Mouse (Mus musculus): ENCODE measurements around the gene Hal. TPM values are rescaled to one million over a fixed set of nuclear protein-coding genes. Genes with fewer than 3 reads are reported as not detected.
A peak's percentile ranks its signal among the peaks of the same experiment; 100 is the strongest.

Gene Hal
- polyA plus RNA-seq, 1 experiment from 2014 or later = not detected

DNA sequence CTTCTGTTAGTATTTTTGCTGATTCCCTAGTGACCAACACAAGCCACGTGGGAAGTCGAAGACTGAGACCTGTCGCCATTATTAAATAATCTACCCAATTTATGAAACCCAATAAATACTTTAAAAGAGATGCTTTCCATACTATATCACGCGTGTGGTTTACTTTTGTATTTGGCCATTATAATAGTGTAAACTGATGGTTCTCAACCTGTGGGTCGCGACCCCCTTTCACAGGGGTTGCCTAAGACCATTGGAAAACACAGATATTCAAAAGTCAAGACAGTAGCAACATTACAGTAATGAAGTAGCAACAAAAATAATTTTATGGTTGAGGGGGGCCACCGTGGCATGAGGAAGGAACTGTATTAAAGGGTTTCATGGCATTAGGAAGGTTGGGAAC, 30.6 kb downstream of the Hal start:
- H3K4me3 ChIP-seq = no peak overlapping the region
- WGBS = 92% methylated on average over 8 of the region's 8 CpGs
- no peaks in the 10 kb centered on the region for H3K9me3 ChIP-seq
- no peak overlapping the region for H3K4me2 ChIP-seq
- no peaks in the 10 kb centered on the region for H3K4me1 ChIP-seq (replicated peaks)
- no peaks in the 10 kb centered on the region for H3K36me3 ChIP-seq
- no peak for ATAC-seq (ENCODE audit: low read depth)
- H3K27me3 ChIP-seq = no peaks in the 10 kb centered on the region
- H3K9ac ChIP-seq = no peak overlapping the region
- H3K27ac ChIP-seq (replicated peaks) = no peak overlapping the region

DNA sequence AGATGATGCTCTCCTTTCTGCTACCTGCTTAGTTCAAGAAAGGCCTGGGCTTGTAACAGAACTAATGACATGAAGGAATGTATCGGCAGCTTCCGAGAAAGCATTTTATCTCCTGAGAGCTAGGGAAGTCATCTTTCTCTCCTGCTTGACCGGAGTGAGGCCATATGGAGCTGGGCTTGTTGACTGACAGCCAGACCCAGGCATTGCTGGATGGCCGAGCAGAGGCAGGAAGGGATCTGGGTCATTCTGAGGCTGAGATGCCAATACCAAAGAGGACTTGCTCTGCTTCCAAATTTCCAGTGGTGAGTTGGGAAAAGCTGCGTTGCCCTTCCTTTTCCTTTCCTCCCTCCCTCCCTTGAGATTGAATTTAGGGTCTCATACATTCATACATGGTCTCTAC, 31.2 kb downstream of the Hal start:
- no peak overlapping the region for H3K4me3 ChIP-seq
- H3K4me1 ChIP-seq (replicated peaks) = no peaks in the 10 kb centered on the region
- H3K27ac ChIP-seq (replicated peaks) = no peak overlapping the region
- WGBS = 90% methylated on average over 5 of the region's 5 CpGs
- ATAC-seq (ENCODE audit: low read depth) = no peak
- H3K9me3 ChIP-seq = no peaks in the 10 kb centered on the region
- no peak overlapping the region for H3K4me2 ChIP-seq
- H3K9ac ChIP-seq = no peak overlapping the region
- no peaks in the 10 kb centered on the region for H3K27me3 ChIP-seq
- H3K36me3 ChIP-seq = no peaks in the 10 kb centered on the region

DNA sequence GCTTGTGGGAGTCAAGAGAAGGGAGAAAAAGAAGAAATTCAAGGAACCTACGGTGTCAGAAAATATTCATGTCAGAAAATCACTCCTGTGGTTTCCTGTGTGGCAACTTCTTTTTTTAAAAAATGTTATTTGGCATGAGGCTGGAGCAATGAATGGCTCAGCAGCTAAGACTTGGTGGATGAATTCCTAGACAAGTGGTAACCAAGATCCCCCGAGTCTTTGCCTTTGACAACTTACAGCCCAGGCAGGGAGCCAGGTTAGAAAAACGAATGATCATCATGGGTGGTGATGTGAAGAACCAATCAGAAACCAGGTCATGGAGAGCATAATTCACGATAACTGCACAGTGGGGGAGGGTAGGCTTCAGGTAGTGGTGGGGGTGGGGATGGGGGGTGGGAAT, 32.4 kb downstream of the Hal start:
- H3K9me3 ChIP-seq = no peaks in the 10 kb centered on the region
- H3K4me3 ChIP-seq = no peak overlapping the region
- ATAC-seq (ENCODE audit: low read depth) = no peak
- no peaks in the 10 kb centered on the region for H3K36me3 ChIP-seq
- H3K27me3 ChIP-seq = no peaks in the 10 kb centered on the region
- H3K4me2 ChIP-seq = no peak overlapping the region
- no peaks in the 10 kb centered on the region for H3K4me1 ChIP-seq (replicated peaks)
- no peak overlapping the region for H3K9ac ChIP-seq
- 70% methylated on average over 4 of the region's 4 CpGs for WGBS
- H3K27ac ChIP-seq (replicated peaks) = no peak overlapping the region

DNA sequence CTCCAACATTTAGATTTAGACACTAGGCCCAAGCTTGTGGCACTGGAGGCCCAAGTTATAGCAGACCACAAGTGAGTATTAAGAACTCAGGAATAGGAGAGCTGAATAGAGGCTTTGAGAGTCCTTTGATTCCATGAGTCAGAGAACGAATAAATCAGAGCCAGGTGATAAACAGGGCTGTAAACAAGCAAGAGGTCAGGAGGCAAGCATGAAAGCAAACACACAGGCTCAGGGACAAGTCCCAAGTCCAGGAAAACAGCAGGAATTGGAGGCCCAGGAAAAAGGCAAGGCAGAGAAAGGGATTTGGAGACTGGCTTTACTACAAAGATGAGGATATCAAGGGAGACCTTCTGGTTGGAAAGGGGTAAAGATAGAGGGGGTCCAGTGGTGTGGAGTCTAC, 36.8 kb downstream of the Hal start:
- H3K27ac ChIP-seq (replicated peaks) = no peak overlapping the region
- H3K9me3 ChIP-seq = peaks cover 6% of the 10 kb centered on the region; the same call in 1 of the 2 replicates
- H3K4me2 ChIP-seq = no peak overlapping the region
- H3K27me3 ChIP-seq = no peaks in the 10 kb centered on the region
- no peak overlapping the region for H3K4me3 ChIP-seq
- WGBS = 71% methylated on average over 1 of the region's 1 CpGs
- ATAC-seq (ENCODE audit: low read depth) = no peak
- no peaks in the 10 kb centered on the region for H3K4me1 ChIP-seq (replicated peaks)
- H3K36me3 ChIP-seq = no peaks in the 10 kb centered on the region
- H3K9ac ChIP-seq = no peak overlapping the region

DNA sequence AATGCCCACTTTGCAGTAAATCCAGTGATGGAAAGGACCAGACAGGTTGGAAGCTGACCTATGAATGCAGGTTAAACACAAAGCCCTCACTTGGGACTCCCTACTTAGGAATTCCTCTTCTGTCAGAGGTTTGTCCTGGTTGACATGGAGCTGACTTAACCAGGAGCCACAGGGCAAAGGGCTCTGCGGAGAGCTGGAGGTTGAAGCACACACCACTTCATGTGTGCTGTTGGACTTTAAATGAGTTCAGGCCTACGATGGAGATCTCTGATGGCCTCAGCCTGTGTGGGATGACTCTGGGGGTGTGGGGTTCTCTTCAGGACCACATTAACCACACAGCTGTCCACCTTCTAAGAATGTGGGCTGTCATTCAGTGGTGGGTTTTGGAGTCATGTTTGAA, 49.7 kb downstream of the Hal start:
- no peaks in the 10 kb centered on the region for H3K36me3 ChIP-seq
- H3K4me1 ChIP-seq (replicated peaks) = peaks cover 23% of the 10 kb centered on the region
- H3K27ac ChIP-seq (replicated peaks) = no peak overlapping the region
- no peak for ATAC-seq (ENCODE audit: low read depth)
- no peak overlapping the region for H3K4me2 ChIP-seq
- no peaks in the 10 kb centered on the region for H3K9me3 ChIP-seq
- no peak overlapping the region for H3K9ac ChIP-seq
- WGBS = 80% methylated on average over 2 of the region's 2 CpGs
- H3K27me3 ChIP-seq = peaks cover 25% of the 10 kb centered on the region
- no peak overlapping the region for H3K4me3 ChIP-seq

DNA sequence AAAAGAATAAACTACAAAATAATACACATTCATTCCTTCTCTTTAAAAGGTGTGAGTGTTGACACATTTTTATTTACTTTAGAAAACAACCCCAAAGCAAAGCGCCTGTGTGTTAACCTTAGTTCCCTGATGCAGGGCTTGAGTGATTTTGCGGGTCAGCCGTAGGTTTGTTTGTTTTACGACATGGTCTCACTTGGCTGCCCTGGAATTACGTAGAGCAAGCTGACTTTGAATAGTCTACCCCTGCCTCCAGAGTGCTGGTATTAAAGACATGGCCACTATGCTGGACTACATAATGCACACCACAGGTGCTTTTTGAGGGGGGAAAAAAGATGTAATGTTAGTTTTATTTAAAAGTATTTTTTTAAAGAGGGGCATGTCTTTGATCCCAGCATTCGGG, 50.2 kb downstream of the Hal start:
- no peak overlapping the region for H3K4me3 ChIP-seq
- ATAC-seq (ENCODE audit: low read depth) = no peak
- WGBS = 45% methylated on average over 6 of the region's 6 CpGs

DNA sequence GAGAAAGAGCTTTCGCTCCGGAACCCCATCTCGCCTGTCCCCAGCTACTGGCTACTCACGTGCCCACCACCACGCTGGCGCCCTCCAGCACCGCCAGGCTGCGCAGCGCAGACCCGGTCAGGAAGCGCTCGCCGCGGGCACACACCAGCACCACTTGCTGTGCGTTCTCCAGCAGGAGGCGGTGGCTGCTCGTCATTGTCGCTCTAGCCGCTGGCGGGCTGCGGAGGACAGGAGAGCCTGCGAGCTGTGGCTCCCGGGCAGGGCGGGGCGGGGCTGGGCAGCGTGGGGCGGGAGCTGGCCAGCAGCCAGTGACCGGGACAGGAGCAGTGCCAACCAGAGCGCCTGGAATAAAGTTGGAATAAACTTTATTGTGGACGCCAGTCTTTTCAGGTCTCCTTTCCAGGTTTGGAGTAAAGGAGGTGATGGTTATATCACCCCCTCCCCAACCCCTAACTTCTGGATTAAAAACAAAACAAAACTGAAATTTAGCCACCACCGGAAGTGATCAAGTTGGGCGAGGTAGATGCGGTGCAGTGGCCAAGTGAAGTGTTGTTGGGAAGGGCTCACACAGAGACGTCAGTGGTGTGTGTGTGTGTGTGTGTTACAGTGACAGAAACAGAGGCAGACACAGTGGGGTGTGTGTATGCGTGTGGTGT, 51.3 kb downstream of the Hal start, which contains the start of gene Amdhd1:
Amdhd1 (minus strand) TSS at position 259 of the 656 bp plus-strand sequence.
- peak; percentile 92 for ATAC-seq (ENCODE audit: low read depth)
- Histone ChIP-seq H3K9me3 (no peaks in the 10 kb centered on the region), H3K4me3 (peak within 1 kb of the TSS; percentile 34)

More for the DNA sequence above, 50.2 kb downstream of the Hal start:
- peaks cover 23% of the 10 kb centered on the region for H3K4me1 ChIP-seq (replicated peaks)
- H3K27ac ChIP-seq (replicated peaks) = no peak overlapping the region
- no peak overlapping the region for H3K4me2 ChIP-seq
- no peaks in the 10 kb centered on the region for H3K9me3 ChIP-seq
- no peak overlapping the region for H3K9ac ChIP-seq
- peaks cover 25% of the 10 kb centered on the region for H3K27me3 ChIP-seq
- no peaks in the 10 kb centered on the region for H3K36me3 ChIP-seq

DNA sequence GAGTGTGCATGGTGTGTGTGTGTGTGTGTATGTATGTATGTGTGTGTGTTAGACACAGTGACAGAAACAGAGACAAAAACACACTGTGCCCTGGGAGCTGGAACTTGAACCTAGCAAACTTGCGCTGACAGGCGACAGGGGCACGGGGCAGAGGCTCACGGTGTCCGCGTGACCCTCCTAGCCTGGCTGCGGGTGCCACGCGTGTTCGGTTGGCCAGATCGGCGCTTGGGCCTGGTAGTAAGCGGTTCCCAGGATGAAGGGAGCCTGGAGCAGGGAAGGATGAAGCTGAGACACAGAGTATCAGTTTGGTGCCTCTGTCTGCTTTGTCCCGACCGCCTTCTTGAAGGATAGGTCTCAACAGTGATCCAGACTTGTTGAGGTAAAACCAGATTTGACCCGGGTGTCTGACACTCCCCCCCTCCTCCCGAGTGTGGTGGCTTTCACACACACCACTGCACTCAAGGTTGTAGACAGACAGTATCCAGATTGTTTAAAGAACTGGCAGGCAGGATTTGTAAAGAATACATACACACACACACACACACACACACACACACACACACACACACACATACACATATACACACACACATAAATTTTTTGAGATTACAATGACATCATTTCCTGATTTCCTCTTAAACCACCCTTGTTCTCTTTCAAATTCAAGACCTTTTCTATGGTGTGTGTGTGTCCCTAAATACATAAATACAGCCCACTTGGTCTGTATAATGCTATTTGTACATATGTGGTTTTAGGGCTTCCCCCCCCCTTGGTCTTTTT, 52.1 kb downstream of the Hal start, which contains the start of gene Ccdc38:
Ccdc38 (plus strand) TSS at position 202 of the 780 bp plus-strand sequence.
- Histone ChIP-seq H3K4me3 (peak within 1 kb of the TSS; percentile 34), H3K27me3 (peaks cover 20% of the 10 kb centered on the region), H3K4me2 (peak within 1 kb of the TSS; percentile 63), H3K9ac (peak within 1 kb of the TSS; percentile 54), H3K27ac (replicated peaks) (no peak within 1 kb of the TSS), H3K36me3 (no peaks in the 10 kb centered on the region), H3K9me3 (no peaks in the 10 kb centered on the region), H3K4me1 (replicated peaks) (peaks cover 17% of the 10 kb centered on the region)
- WGBS = 74% methylated on average over 17 of the region's 17 CpGs
- ATAC-seq (ENCODE audit: low read depth) = peak; percentile 28; the same call in 1 of the 2 replicates

More for the DNA sequence above, 51.3 kb downstream of the Hal start, which contains the start of gene Amdhd1:
- H3K27me3 ChIP-seq = peaks cover 20% of the 10 kb centered on the region
- WGBS = 4% methylated on average over 35 of the region's 35 CpGs
- H3K36me3 ChIP-seq = no peaks in the 10 kb centered on the region
- H3K9ac ChIP-seq = peak within 1 kb of the TSS; percentile 54
- peak within 1 kb of the TSS; percentile 63 for H3K4me2 ChIP-seq
- H3K27ac ChIP-seq (replicated peaks) = no peak within 1 kb of the TSS
- H3K4me1 ChIP-seq (replicated peaks) = peaks cover 17% of the 10 kb centered on the region

DNA sequence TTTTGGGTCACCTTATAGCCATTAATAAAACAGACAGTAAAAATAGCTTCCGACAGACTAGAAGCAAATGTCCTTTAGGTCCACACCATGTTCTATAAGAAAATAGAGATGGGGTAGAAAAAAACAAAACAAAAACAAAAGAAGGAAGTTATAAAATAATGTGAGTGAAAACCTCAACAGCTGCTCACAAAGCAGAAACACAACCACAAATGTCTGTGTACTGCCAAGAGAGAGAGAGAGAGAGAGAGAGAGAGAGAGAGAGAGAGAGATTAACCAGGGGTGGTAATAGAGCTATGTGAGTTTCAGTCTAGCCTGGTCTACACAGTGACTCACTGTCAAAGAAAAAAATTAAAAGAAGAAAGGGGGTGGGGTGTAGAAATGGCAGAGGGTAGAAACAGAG, 53.0 kb downstream of the Hal start:
- no peak overlapping the region for H3K9ac ChIP-seq
- H3K4me3 ChIP-seq = no peak overlapping the region
- no peaks in the 10 kb centered on the region for H3K36me3 ChIP-seq
- peaks cover 17% of the 10 kb centered on the region for H3K4me1 ChIP-seq (replicated peaks)
- H3K9me3 ChIP-seq = no peaks in the 10 kb centered on the region
- H3K27ac ChIP-seq (replicated peaks) = no peak overlapping the region
- ATAC-seq (ENCODE audit: low read depth) = no peak
- H3K4me2 ChIP-seq = no peak overlapping the region
- 77% methylated on average over 1 of the region's 1 CpGs for WGBS
- peaks cover 18% of the 10 kb centered on the region for H3K27me3 ChIP-seq

DNA sequence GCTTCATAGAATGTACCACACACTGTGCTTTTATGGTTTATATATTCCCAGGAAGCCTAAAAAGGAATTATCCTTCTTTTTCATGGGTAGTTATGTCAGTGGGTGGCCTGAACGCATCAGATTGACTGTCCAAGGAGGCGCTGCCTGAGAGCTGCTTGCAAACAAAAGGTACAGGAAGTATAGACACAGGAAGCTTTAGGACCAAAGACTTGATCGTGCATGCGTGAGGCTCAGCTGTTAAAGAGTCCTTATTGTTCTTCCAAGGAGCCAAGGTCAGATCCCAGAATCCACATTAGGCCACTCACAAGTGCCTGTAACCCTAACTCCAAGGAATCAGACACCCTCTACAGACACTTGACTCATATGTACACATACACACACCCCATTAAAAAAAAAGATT, 53.8 kb downstream of the Hal start:
- Histone ChIP-seq H3K9ac (no peak overlapping the region), H3K4me3 (no peak overlapping the region), H3K9me3 (no peaks in the 10 kb centered on the region), H3K4me2 (no peak overlapping the region), H3K27ac (replicated peaks) (no peak overlapping the region), H3K36me3 (no peaks in the 10 kb centered on the region), H3K4me1 (replicated peaks) (peaks cover 17% of the 10 kb centered on the region), H3K27me3 (peaks cover 17% of the 10 kb centered on the region)
- WGBS = 17% methylated on average over 4 of the region's 4 CpGs
- no peak for ATAC-seq (ENCODE audit: low read depth)

DNA sequence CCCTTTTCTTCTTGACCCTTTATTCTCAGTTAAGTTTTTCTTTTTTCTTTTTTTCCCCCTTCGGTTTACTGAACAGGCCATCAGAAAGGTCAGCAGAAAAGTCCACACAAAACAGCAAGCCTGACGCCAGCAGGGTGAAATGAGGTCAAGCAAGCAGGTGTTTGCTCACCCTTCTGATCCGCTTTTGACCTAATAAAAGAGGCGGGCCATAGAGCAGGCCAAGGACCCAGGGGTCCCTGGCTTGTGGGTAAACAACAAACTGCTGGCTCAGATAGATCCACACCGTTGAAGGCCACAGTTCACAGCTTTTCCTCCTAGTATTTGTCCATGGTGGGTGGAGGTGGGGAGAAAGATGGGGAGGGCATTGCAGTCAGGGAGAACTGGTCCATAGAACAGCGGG, 54.6 kb downstream of the Hal start:
- 51% methylated on average over 6 of the region's 6 CpGs for WGBS
- no peak overlapping the region for H3K4me2 ChIP-seq
- no peak overlapping the region for H3K4me3 ChIP-seq
- H3K9me3 ChIP-seq = no peaks in the 10 kb centered on the region
- H3K27me3 ChIP-seq = peaks cover 12% of the 10 kb centered on the region
- H3K27ac ChIP-seq (replicated peaks) = no peak overlapping the region
- H3K36me3 ChIP-seq = no peaks in the 10 kb centered on the region
- no peak for ATAC-seq (ENCODE audit: low read depth)
- peaks cover 17% of the 10 kb centered on the region for H3K4me1 ChIP-seq (replicated peaks)
- H3K9ac ChIP-seq = no peak overlapping the region

DNA sequence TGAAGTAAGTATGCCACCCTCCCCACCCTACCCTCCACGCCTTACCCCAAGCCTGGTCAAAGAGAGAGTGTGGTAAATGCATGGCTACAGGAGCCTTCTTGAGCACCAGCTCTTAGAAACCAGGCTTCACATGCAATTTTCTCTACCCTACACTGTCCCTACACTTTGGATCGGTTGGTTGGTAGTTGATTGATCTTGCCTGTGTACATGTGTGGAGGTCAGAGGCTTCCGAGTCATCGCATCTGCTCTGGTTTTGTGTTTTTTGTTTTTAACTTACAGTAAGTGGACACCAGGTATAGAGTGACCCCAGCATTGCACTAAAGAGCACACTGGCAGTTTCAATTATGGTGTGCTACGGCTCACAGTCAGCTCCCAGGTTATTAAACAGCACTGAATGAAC, 55.6 kb downstream of the Hal start:
- ATAC-seq (ENCODE audit: low read depth) = no peak
- whole genome bisulfite sequencing = 80% methylated on average over 5 of the region's 5 CpGs

More for the DNA sequence above, 55.6 kb downstream of the Hal start:
- Histone ChIP-seq H3K4me2 (no peak overlapping the region), H3K4me3 (no peak overlapping the region), H3K9ac (no peak overlapping the region), H3K27ac (replicated peaks) (no peak overlapping the region), H3K27me3 (peaks cover 4% of the 10 kb centered on the region), H3K9me3 (no peaks in the 10 kb centered on the region), H3K4me1 (replicated peaks) (peaks cover 17% of the 10 kb centered on the region), H3K36me3 (no peaks in the 10 kb centered on the region)

Measured in neural tube, embryonic 13.5 days (tissue).